Mouse (Mus musculus): ENCODE results near the gene Wfdc21. TPM values are rescaled to one million over a fixed set of nuclear protein-coding genes. Genes with fewer than 3 reads are reported as not detected.

Gene Wfdc21
- total and polyA plus RNA-seq, 3 experiments, result not detected

DNA sequence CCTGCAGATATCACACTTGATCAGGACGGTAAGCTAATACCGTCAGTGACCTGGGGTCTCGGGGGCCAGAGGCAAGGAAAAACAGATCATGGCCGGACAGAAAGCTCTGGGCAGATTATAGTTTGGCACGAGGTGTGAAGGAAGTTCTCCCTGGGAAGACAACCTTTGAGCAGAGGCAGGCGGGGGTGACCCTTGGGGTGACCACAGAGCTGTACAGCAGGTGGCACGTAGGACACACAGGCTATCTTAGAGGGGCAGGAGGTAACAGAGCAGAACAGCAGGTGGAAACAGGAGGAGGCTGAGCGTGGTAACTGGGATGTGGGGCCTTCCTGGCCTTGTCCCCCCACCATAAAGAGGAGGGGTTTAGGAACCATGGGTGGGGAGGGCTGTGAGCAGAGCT, 41.6 kb downstream of the Wfdc21 start:
- Histone ChIP-seq H3K79me2 (ENCODE audit: control insufficient read depth, insufficient read depth, low read length, poor library complexity) (no peaks in the 10 kb centered on the region), H3K9ac (ENCODE audit: control insufficient read depth, low read depth, low read length, poor library complexity, severe bottlenecking) (no peak overlapping the region), H3K27me3 (ENCODE audit: control insufficient read depth in 1 of 2, insufficient read depth in 2 of 2, low read length in 2 of 2) (peaks cover 4 to 9% of the 10 kb centered on the region in 2 experiments; a peak in 3 of 4 replicates), H3K4me3 (ENCODE audit: control insufficient read depth in 1 of 2, insufficient read depth in 1 of 2, low read depth in 2 of 2, low read length in 2 of 2) (no peak overlapping the region), H3K9me3 (replicated peaks; ENCODE audit: insufficient read depth, low read length) (no peaks in the 10 kb centered on the region), H3K4me1 (ENCODE audit: control insufficient read depth in 1 of 2, insufficient read depth in 2 of 2, low read length in 2 of 2) (peaks cover 0 to 15% of the 10 kb centered on the region in 2 experiments; a peak in 3 of 4 replicates), H3K27ac (ENCODE audit: control insufficient read depth, low read depth, low read length) (no peak overlapping the region), H3K36me3 (ENCODE audit: control insufficient read depth in 1 of 2, insufficient read depth in 2 of 2, low read length in 2 of 2) (peaks cover 0 to 4% of the 10 kb centered on the region in 2 experiments; a peak in 2 of 4 replicates)
- TF ChIP-seq KAT2A (conservative IDR thresholded peaks at IDR 0.05; ENCODE audit: low read depth, low read length) (no peak), POLR2AphosphoS2 (IDR thresholded peaks at IDR 0.05; ENCODE audit: low read length) (no peak), BHLHE40 (IDR thresholded peaks at IDR 0.05; ENCODE audit: borderline replicate concordance, low read depth, low read length) (no peak), POLR2A (IDR thresholded peaks at IDR 0.05; ENCODE audit: control insufficient read depth in 1 of 2, insufficient read depth in 1 of 2, low read depth in 1 of 2, low read length in 2 of 2, poor library complexity in 1 of 2) (no peak), MYB (IDR thresholded peaks at IDR 0.05; ENCODE audit: low read depth, low read length) (no peak), MXI1 (IDR thresholded peaks at IDR 0.05; ENCODE audit: low read depth, low read length) (no peak), SMC3 (IDR thresholded peaks at IDR 0.05; ENCODE audit: low read depth, low read length) (no peak), JUND (IDR thresholded peaks at IDR 0.05; ENCODE audit: low read depth, low read length) (no peak), MYC (IDR thresholded peaks at IDR 0.05; ENCODE audit: low read depth, low read length) (no peak), POLR2AphosphoS5 (IDR thresholded peaks at IDR 0.05; ENCODE audit: borderline replicate concordance, low read depth, low read length) (no peak), USF2 (IDR thresholded peaks at IDR 0.05; ENCODE audit: borderline replicate concordance in 1 of 2, insufficient read depth in 1 of 2, low read depth in 1 of 2, low read length in 2 of 2) (no peak), ZMIZ1 (IDR thresholded peaks at IDR 0.05; ENCODE audit: low read depth, low read length) (no peak), MAFK (IDR thresholded peaks at IDR 0.05; ENCODE audit: borderline replicate concordance, low read depth, low read length) (no peak), GATA1 (IDR thresholded peaks at IDR 0.05; ENCODE audit: low read depth, low read length) (no peak), CHD2 (IDR thresholded peaks at IDR 0.05; ENCODE audit: low read length) (no peak), ELF1 (IDR thresholded peaks at IDR 0.05; ENCODE audit: low read depth, low read length) (no peak), TAL1 (IDR thresholded peaks at IDR 0.05; ENCODE audit: low read length) (no peak), RAD21 (IDR thresholded peaks at IDR 0.05; ENCODE audit: low read depth, low read length) (no peak)
- no peak for DNase-seq (ENCODE audit: low read depth, low spot score)

DNA sequence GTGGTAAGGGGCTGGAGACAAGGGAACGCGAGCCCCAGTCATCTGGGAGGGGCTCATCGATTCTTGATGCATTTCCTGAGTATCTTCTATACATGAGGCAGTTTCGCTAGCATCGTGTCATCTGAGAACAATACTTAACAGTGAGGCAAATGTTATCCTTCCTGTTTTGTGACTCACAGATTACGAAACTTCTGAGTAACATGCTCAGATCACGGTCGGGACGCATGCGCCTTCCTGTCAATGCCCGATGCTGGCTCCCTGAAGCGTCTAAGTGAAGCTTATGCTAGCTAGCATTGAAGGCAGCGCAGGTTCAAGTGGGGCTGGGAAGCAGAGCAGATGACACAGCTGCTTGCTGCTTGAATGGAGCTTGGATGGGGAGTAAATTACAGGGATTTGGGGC, 42.5 kb downstream of the Wfdc21 start:
- Histone ChIP-seq H3K27ac (ENCODE audit: control insufficient read depth, low read depth, low read length) (peak overlapping the region; percentile 54), H3K9ac (ENCODE audit: control insufficient read depth, low read depth, low read length, poor library complexity, severe bottlenecking) (peak overlapping the region; percentile 57), H3K27me3 (ENCODE audit: control insufficient read depth in 1 of 2, insufficient read depth in 2 of 2, low read length in 2 of 2) (peaks cover 6 to 9% of the 10 kb centered on the region in 2 experiments), H3K4me3 (ENCODE audit: control insufficient read depth in 1 of 2, insufficient read depth in 1 of 2, low read depth in 2 of 2, low read length in 2 of 2) (peak overlapping the region; percentile 32 to 49), H3K4me1 (ENCODE audit: control insufficient read depth in 1 of 2, insufficient read depth in 2 of 2, low read length in 2 of 2) (peaks cover 0 to 15% of the 10 kb centered on the region in 2 experiments; a peak in 3 of 4 replicates), H3K9me3 (replicated peaks; ENCODE audit: insufficient read depth, low read length) (no peaks in the 10 kb centered on the region), H3K79me2 (ENCODE audit: control insufficient read depth, insufficient read depth, low read length, poor library complexity) (no peaks in the 10 kb centered on the region), H3K36me3 (ENCODE audit: control insufficient read depth in 1 of 2, insufficient read depth in 2 of 2, low read length in 2 of 2) (peaks cover 0 to 4% of the 10 kb centered on the region in 2 experiments; a peak in 2 of 4 replicates)
- peak; percentile 94 for DNase-seq (ENCODE audit: low read depth, low spot score)
- TF ChIP-seq ZMIZ1 (IDR thresholded peaks at IDR 0.05; ENCODE audit: low read depth, low read length), result no peak
- no peak for TF ChIP-seq MYB (IDR thresholded peaks at IDR 0.05; ENCODE audit: low read depth, low read length)
- TF ChIP-seq POLR2A (IDR thresholded peaks at IDR 0.05; ENCODE audit: control insufficient read depth in 1 of 2, insufficient read depth in 1 of 2, low read depth in 1 of 2, low read length in 2 of 2, poor library complexity in 1 of 2), result peak; percentile 21 to 33; a peak in 1 of 4 replicates
- TF ChIP-seq ZNF384 (IDR thresholded peaks at IDR 0.05; ENCODE audit: low read depth, low read length), result no peak
- no peak for TF ChIP-seq KAT2A (conservative IDR thresholded peaks at IDR 0.05; ENCODE audit: low read depth, low read length)
- no peak for TF ChIP-seq CHD1 (IDR thresholded peaks at IDR 0.05; ENCODE audit: low read depth, low read length)
- no peak for TF ChIP-seq GABPA (IDR thresholded peaks at IDR 0.05; ENCODE audit: low read depth, low read length)
- TF ChIP-seq SMC3 (IDR thresholded peaks at IDR 0.05; ENCODE audit: low read depth, low read length), result no peak
- TF ChIP-seq HCFC1 (IDR thresholded peaks at IDR 0.05; ENCODE audit: low read depth, low read length), result no peak
- peak; percentile 85 for TF ChIP-seq MYC (IDR thresholded peaks at IDR 0.05; ENCODE audit: low read depth, low read length)
- no peak for TF ChIP-seq ZC3H11A (IDR thresholded peaks at IDR 0.05; ENCODE audit: low read depth, low read length)
- TF ChIP-seq MEF2A (IDR thresholded peaks at IDR 0.05; ENCODE audit: extremely low read depth, insufficient replicate concordance, low read depth, low read length, poor library complexity, severe bottlenecking), result no peak
- TF ChIP-seq GATA1 (IDR thresholded peaks at IDR 0.05; ENCODE audit: low read depth, low read length), result peak; percentile 31; the same call in 1 of the 2 replicates
- TF ChIP-seq CTCF (IDR thresholded peaks at IDR 0.05 in 2 of 3, conservative IDR thresholded peaks at IDR 0.05 in 1 of 3; ENCODE audit: control insufficient read depth in 1 of 3, insufficient read depth in 1 of 3, low read depth in 2 of 3, low read length in 3 of 3, poor library complexity in 1 of 3, severe bottlenecking in 1 of 3), result no peak
- TF ChIP-seq ETS1 (IDR thresholded peaks at IDR 0.05; ENCODE audit: low read depth, low read length), result peak; percentile 57; the same call in 1 of the 2 replicates
- TF ChIP-seq MAFK (IDR thresholded peaks at IDR 0.05; ENCODE audit: borderline replicate concordance, low read depth, low read length), result no peak
- no peak for TF ChIP-seq JUND (IDR thresholded peaks at IDR 0.05; ENCODE audit: low read depth, low read length)
- no peak for TF ChIP-seq CHD2 (IDR thresholded peaks at IDR 0.05; ENCODE audit: low read length)
- TF ChIP-seq USF1 (IDR thresholded peaks at IDR 0.05; ENCODE audit: low read depth, low read length), result no peak
- no peak for TF ChIP-seq ZKSCAN1 (IDR thresholded peaks at IDR 0.05; ENCODE audit: low read depth, low read length)
- peak; percentile 85 for TF ChIP-seq NRF1 (IDR thresholded peaks at IDR 0.05; ENCODE audit: insufficient read depth, low read depth, low read length, poor library complexity, severe bottlenecking)

Measured in MEL (cell line).